In the genomic region with DNA sequence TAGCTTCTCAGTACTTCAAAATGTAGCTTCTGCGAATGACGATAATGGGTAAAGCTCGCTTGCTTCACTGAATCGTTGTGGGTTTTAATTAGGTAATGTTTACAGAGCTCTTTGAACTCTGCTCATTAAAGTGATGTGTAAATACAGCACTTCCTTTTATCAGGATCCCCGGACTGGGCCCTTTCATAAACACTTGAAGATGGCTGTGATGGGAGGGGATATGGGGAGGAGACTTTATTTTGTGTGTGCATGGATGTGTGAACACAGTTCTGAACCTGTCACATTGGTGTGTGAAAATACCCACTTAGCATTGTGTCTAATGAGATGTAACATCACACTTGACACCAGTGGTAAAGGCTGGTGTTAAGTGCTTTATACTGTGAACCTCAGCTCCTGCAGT, we compare ENCODE assay signal across 22 mouse cellular contexts. TPM values are rescaled to one million over a fixed set of nuclear protein-coding genes. Genes with fewer than 3 reads are reported as not detected.
DNase-seq lines count a peak whose midpoint lies in the region; ATAC-seq and TF ChIP-seq lines count a peak whose summit lies in the region.
"Had no signal": no experiment of that assay in that cellular context is flagged by ENCODE, and none has a peak within 500 bp of the region (broad histone marks: within the 10 kb centered on the region; RNA-seq: fewer than 3 reads in every experiment).

No protein-coding gene starts in this region.

- no peak overlapping the region for H3K4me3 ChIP-seq in lung, embryonic 14.5 days (ENCODE audit: low read depth, low read length)
- H3K4me3 ChIP-seq in embryonic facial prominence, embryonic 12.5 days, result no peak overlapping the region
- H3K4me3 ChIP-seq in forebrain, postnatal 0 days (ENCODE audit: low read depth, low read length), result no peak overlapping the region
- no peak overlapping the region for H3K4me3 ChIP-seq in heart, embryonic 11.5 days (ENCODE audit: low read depth, low read length)
- H3K4me3 ChIP-seq: embryonic facial prominence, embryonic 13.5 days; heart, embryonic 10.5 days; hindbrain, embryonic 12.5 days; megakaryocyte, embryonic 14.5 days; neural tube, embryonic 12.5 days had no signal

- no peak overlapping the region for H3K27ac ChIP-seq in lung, embryonic 14.5 days (ENCODE audit: low read depth)
- no peak overlapping the region for H3K27ac ChIP-seq in embryonic facial prominence, embryonic 12.5 days
- no peak overlapping the region for H3K27ac ChIP-seq in forebrain, postnatal 0 days (ENCODE audit: low read depth, low read length)
- H3K27ac ChIP-seq in heart, embryonic 11.5 days (ENCODE audit: low read depth, low read length), result no peak overlapping the region
- H3K27ac ChIP-seq: embryonic facial prominence, embryonic 13.5 days; heart, embryonic 10.5 days; hindbrain, embryonic 12.5 days; neural tube, embryonic 12.5 days had no signal

- no peaks in the 10 kb centered on the region for H3K27me3 ChIP-seq in lung, embryonic 14.5 days (ENCODE audit: insufficient read depth, low read length)
- H3K27me3 ChIP-seq in embryonic facial prominence, embryonic 12.5 days, result no peaks in the 10 kb centered on the region
- no peaks in the 10 kb centered on the region for H3K27me3 ChIP-seq in forebrain, postnatal 0 days (ENCODE audit: insufficient read depth, low read length)
- no peaks in the 10 kb centered on the region for H3K27me3 ChIP-seq in heart, embryonic 11.5 days (ENCODE audit: control insufficient read depth, insufficient read depth, low read length)
- H3K27me3 ChIP-seq: embryonic facial prominence, embryonic 13.5 days; hindbrain, embryonic 12.5 days; megakaryocyte, embryonic 14.5 days; neural tube, embryonic 12.5 days had no signal

- no peaks in the 10 kb centered on the region for H3K36me3 ChIP-seq in lung, embryonic 14.5 days (ENCODE audit: insufficient read depth)
- H3K36me3 ChIP-seq in embryonic facial prominence, embryonic 12.5 days, result no peaks in the 10 kb centered on the region
- no peaks in the 10 kb centered on the region for H3K36me3 ChIP-seq in forebrain, postnatal 0 days (ENCODE audit: insufficient read depth)
- no peaks in the 10 kb centered on the region for H3K36me3 ChIP-seq in heart, embryonic 11.5 days (ENCODE audit: control insufficient read depth, insufficient read depth, low read length)

- no peaks in the 10 kb centered on the region for H3K4me1 ChIP-seq in lung, embryonic 14.5 days (ENCODE audit: insufficient read depth)
- H3K4me1 ChIP-seq in embryonic facial prominence, embryonic 12.5 days, result no peaks in the 10 kb centered on the region
- H3K4me1 ChIP-seq in forebrain, postnatal 0 days (ENCODE audit: insufficient read depth), result no peaks in the 10 kb centered on the region
- no peaks in the 10 kb centered on the region for H3K4me1 ChIP-seq in heart, embryonic 11.5 days (ENCODE audit: control insufficient read depth, insufficient read depth, low read length)
- H3K4me1 ChIP-seq: embryonic facial prominence, embryonic 13.5 days; heart, embryonic 10.5 days; hindbrain, embryonic 12.5 days; megakaryocyte, embryonic 14.5 days; neural tube, embryonic 12.5 days had no signal

- WGBS in lung, embryonic 14.5 days, result 26% methylated on average over 5 of the region's 5 CpGs
- 79% methylated on average over 5 of the region's 5 CpGs for WGBS in embryonic facial prominence, embryonic 12.5 days
- 28% methylated on average over 5 of the region's 5 CpGs for WGBS in forebrain, postnatal 0 days
- 75% methylated on average over 5 of the region's 5 CpGs for WGBS in heart, embryonic 11.5 days (ENCODE audit: insufficient replicate concordance)

- ATAC-seq in lung, embryonic 14.5 days (ENCODE audit: insufficient read depth), result no peak
- peak; percentile 77 for ATAC-seq in embryonic facial prominence, embryonic 12.5 days (ENCODE audit: insufficient number of reproducible peaks, insufficient read depth, low FRiP score, low TSS enrichment)
- ATAC-seq in forebrain, postnatal 0 days, result peak; percentile 70
- ATAC-seq in heart, embryonic 11.5 days (replicated peaks; ENCODE audit: insufficient number of reproducible peaks, low FRiP score, low TSS enrichment), result no peak

- no peak for TF ChIP-seq CTCF in lung, embryonic 14.5 days (IDR thresholded peaks at IDR 0.05; ENCODE audit: low read depth)
- TF ChIP-seq CTCF in forebrain, postnatal 0 days (IDR thresholded peaks at IDR 0.05; ENCODE audit: low read depth), result no peak

- no peak overlapping the region for H3K9ac ChIP-seq in lung, embryonic 14.5 days
- H3K9ac ChIP-seq in embryonic facial prominence, embryonic 12.5 days, result no peak overlapping the region
- H3K9ac ChIP-seq in forebrain, postnatal 0 days, result no peak overlapping the region
- H3K9ac ChIP-seq in heart, embryonic 11.5 days (ENCODE audit: low read depth, low read length), result no peak overlapping the region
- H3K9ac ChIP-seq: embryonic facial prominence, embryonic 13.5 days; hindbrain, embryonic 12.5 days; neural tube, embryonic 12.5 days had no signal

- peak; percentile 4 for DNase-seq in lung, embryonic 14.5 days
- no peak for DNase-seq in lung, postnatal 4 days
- DNase-seq in 416B (ENCODE audit: low read depth), result peak; percentile 29
- no peak for DNase-seq in forebrain, postnatal 0 days
- DNase-seq in urinary bladder, postnatal 10 days (ENCODE audit: low spot score), result no peak
- DNase-seq: adrenal gland, adult 2 months; cerebellum, adult 9-10 months; heart, postnatal 14 days; kidney, adult 8-10 months; kidney, postnatal 14 days; liver; thymus, postnatal 14 days had no signal

- H3K4me2 ChIP-seq in lung, embryonic 14.5 days, result no peak overlapping the region
- H3K4me2 ChIP-seq in embryonic facial prominence, embryonic 12.5 days (replicated peaks), result no peak overlapping the region
- H3K4me2 ChIP-seq in forebrain, postnatal 0 days (ENCODE audit: low read depth), result no peak overlapping the region
- H3K4me2 ChIP-seq in heart, embryonic 11.5 days, result no peak overlapping the region
- H3K4me2 ChIP-seq: embryonic facial prominence, embryonic 13.5 days; hindbrain, embryonic 12.5 days; neural tube, embryonic 12.5 days had no signal

- no peaks in the 10 kb centered on the region for H3K9me3 ChIP-seq in lung, embryonic 14.5 days (ENCODE audit: low read depth, low read length)
- H3K9me3 ChIP-seq in embryonic facial prominence, embryonic 12.5 days, result no peaks in the 10 kb centered on the region
- no peaks in the 10 kb centered on the region for H3K9me3 ChIP-seq in forebrain, postnatal 0 days (ENCODE audit: low read length)
- H3K9me3 ChIP-seq in heart, embryonic 11.5 days (replicated peaks; ENCODE audit: control insufficient read depth, low read length), result no peaks in the 10 kb centered on the region
- H3K9me3 ChIP-seq: embryonic facial prominence, embryonic 13.5 days; heart, embryonic 10.5 days; hindbrain, embryonic 12.5 days; neural tube, embryonic 12.5 days had no signal

RNA-seq across cellular contexts. Expression of a gene that starts 39.7 kb away (rescaled TPM):
- 0.18 TPM in 1 of 2 replicates, not detected in the other for polyA plus RNA-seq in lung, embryonic 14.5 days (2014; fragmentation: Nextera tagmentation; extraction: Ambion mirVana)
- 0.18 and 0.39 TPM in 2 replicates for polyA plus RNA-seq in embryonic facial prominence, embryonic 12.5 days (2016; fragmentation: Nextera tagmentation; extraction: Ambion mirVana)
- 0.46 and 0.52 TPM in 2 replicates for total RNA-seq in forebrain, postnatal 0 days (2014; rRNA removed)
- 0.08 TPM in 2 replicates for polyA plus RNA-seq in forebrain, postnatal 0 days (2015; fragmentation: Nextera tagmentation; extraction: Ambion mirVana)
- polyA plus RNA-seq in heart, embryonic 11.5 days (2014; fragmentation: Nextera tagmentation; extraction: Ambion mirVana), result 0.15 and 0.19 TPM in 2 replicates
- total RNA-seq: adrenal gland, adult 2 months; common myeloid progenitor, adult 5-6 weeks; layer of hippocampus, adult 8-10 months had no signal
- polyA plus RNA-seq: adrenal gland, adult 2 months; small intestine, adult 2 months had no signal

RNA-seq across cellular contexts. Expression of a gene that starts 56.7 kb away (rescaled TPM):
- 49.9 and 51.2 TPM in 2 replicates for polyA plus RNA-seq in lung, embryonic 14.5 days (2014; fragmentation: Nextera tagmentation; extraction: Ambion mirVana)
- 74.0 and 76.6 TPM in 2 replicates for polyA plus RNA-seq in embryonic facial prominence, embryonic 12.5 days (2016; fragmentation: Nextera tagmentation; extraction: Ambion mirVana)
- total RNA-seq in forebrain, postnatal 0 days (2014; rRNA removed), result 74.5 and 76.1 TPM in 2 replicates
- 43.3 and 46.6 TPM in 2 replicates for polyA plus RNA-seq in forebrain, postnatal 0 days (2015; fragmentation: Nextera tagmentation; extraction: Ambion mirVana)
- polyA plus RNA-seq in heart, embryonic 11.5 days (2014; fragmentation: Nextera tagmentation; extraction: Ambion mirVana), result 32.5 and 33.3 TPM in 2 replicates

Comparison
In these comparisons a context has a peak if more than half of its experiments do, and no peak if none do; other contexts are left out.
1. DNase-seq: peak in lung, embryonic 14.5 days (single experiment) and 416B (single experiment); none in lung, postnatal 4 days (0 of 2), forebrain, postnatal 0 days (single experiment) and urinary bladder, postnatal 10 days (single experiment).
2. ATAC-seq: peak in embryonic facial prominence, embryonic 12.5 days (single experiment) and forebrain, postnatal 0 days (single experiment); none in lung, embryonic 14.5 days (single experiment) and heart, embryonic 11.5 days (single experiment).